Mouse (Mus musculus) cerebellum, adult 2 months (tissue): ENCODE measurements at regions not wholly inside any gene's neighbourhood (a gene's known extent, or its start where the extent isn't known, plus 50 kb on each side); places are given as distances from the start of the nearest gene placed in this dataset.

Experiments
- DNase-seq, 2 experiments: peaks; one replicate each; pipeline ENCODE4 v3.0.0; 2021
- H3K27ac ChIP-seq: fragments of 200-500 bp; 2 replicates; pipeline ENCODE4 v1.5.1; 2012; ENCODE audit warnings: low read length, control low read depth, inconsistent platforms; ENCODE audit not compliant: insufficient read depth
- H3K27me3 ChIP-seq: fragments of 200-500 bp; 2 replicates; pipeline ENCODE4 v1.6.1; 2012; ENCODE audit warnings: inconsistent platforms, mild to moderate bottlenecking, low read length, moderate library complexity; ENCODE audit not compliant: control insufficient read depth, insufficient read depth
- H3K4me1 ChIP-seq: fragments of 200-500 bp; 2 replicates; pipeline ENCODE4 v1.6.1; 2011; ENCODE audit warnings: low read length; ENCODE audit not compliant: control insufficient read depth, insufficient read depth
- H3K4me3 ChIP-seq: fragments of 200-500 bp; replicated peaks from 2 replicates; pipeline ENCODE3; 2011; ENCODE audit warnings: mild to moderate bottlenecking, low read depth, low read length, control low read depth; ENCODE audit not compliant: insufficient read depth
- CTCF ChIP-seq: fragments of 200-500 bp; IDR thresholded peaks from 2 replicates; pipeline ENCODE4 v1.5.1; 2011; ENCODE audit warnings: low read depth, mild to moderate bottlenecking, control low read depth, low read length, moderate library complexity, borderline replicate concordance; ENCODE audit not compliant: insufficient read depth
- POLR2A ChIP-seq: fragments of 200-500 bp; IDR thresholded peaks from 2 replicates; pipeline ENCODE4 v1.6.1; 2011; ENCODE audit warnings: low read length, control low read depth, borderline replicate concordance; ENCODE audit not compliant: insufficient read depth
- WGBS: fragments of 180-500 bp; shearing (Covaris S2); methylation state at CpG from one replicate; pipeline ENCODE4 v1.1.7; 2018; 5-methylcytosine and 5-hydroxymethylcytosine counted together

DNA sequence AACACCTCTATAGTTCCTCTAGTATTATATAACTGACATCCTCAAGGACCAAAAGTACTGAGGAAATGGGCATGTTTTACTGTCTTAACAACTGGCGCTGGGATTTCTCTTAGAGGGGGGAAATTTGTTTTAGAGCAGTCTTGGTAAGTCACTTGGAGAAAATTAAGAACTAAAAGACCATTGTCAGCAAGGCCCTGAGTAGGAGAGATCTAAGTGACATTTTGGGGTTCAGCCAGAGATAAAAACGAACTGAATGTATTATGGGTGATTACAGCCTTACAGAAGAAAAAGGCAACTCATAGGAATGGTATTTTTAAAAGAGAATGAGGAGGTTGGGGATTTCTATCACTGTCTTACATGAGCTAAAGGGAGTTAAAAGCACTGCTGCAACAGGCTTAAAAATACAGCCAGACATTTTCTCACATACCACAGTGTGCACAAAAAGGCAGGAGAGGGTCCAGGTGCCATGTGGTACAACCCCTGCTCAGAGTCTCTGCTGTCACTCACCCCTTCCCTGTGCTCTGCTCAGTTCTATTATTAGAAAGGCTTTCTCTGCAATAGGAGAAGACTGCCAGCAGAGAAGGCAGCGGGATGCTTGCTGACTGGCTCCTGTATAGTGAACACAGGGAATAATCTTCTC is 379.0 kb downstream of the Nsun3 start:
- DNase-seq, result peak in 1 of 2 experiments; percentile 1

DNA sequence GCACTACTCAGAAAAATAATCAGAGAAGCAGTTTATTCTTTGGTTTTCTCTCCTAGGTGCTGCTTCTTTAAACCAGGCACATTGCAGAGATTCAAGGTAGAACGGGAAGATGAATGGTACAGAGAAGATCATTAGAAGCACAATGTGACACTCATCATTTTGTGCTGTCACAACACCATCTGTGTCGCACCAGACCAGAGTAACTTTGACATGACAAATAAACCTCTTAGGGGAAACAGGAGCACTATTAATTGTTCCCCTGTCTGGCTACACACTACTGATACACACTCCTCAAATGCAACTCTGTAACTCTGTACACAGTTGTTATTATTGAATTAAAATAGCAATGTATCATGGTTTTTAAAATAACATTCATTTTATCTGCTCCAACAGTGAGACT is 380.2 kb downstream of the Nsun3 start:
- DNase-seq, result no peak
- TF ChIP-seq POLR2A, result no peak
- TF ChIP-seq CTCF, result no peak
- H3K4me3 ChIP-seq, result no peak overlapping the region
- H3K4me1 ChIP-seq, result no peaks in the 10 kb centered on the region
- 78% methylated on average over 2 of the region's 2 CpGs for WGBS
- H3K27me3 ChIP-seq, result no peaks in the 10 kb centered on the region
- no peak overlapping the region for H3K27ac ChIP-seq

More for the DNA sequence above, 379.0 kb downstream of the Nsun3 start:
- Histone ChIP-seq H3K4me1 (no peaks in the 10 kb centered on the region), H3K4me3 (no peak overlapping the region), H3K27me3 (no peaks in the 10 kb centered on the region), H3K27ac (no peak overlapping the region)
- WGBS, result 33% methylated on average over 3 of the region's 3 CpGs
- TF ChIP-seq POLR2A (no peak), CTCF (no peak)

GRCm38 (mm10) chr16:62357279-62357678 is 429.3 kb downstream of the Nsun3 start:
- H3K27ac ChIP-seq, result no peak overlapping the region
- H3K4me3 ChIP-seq, result no peak overlapping the region
- TF ChIP-seq CTCF, result no peak
- TF ChIP-seq POLR2A, result no peak
- DNase-seq, result no peak
- H3K4me1 ChIP-seq, result no peaks in the 10 kb centered on the region
- H3K27me3 ChIP-seq, result no peaks in the 10 kb centered on the region

DNA sequence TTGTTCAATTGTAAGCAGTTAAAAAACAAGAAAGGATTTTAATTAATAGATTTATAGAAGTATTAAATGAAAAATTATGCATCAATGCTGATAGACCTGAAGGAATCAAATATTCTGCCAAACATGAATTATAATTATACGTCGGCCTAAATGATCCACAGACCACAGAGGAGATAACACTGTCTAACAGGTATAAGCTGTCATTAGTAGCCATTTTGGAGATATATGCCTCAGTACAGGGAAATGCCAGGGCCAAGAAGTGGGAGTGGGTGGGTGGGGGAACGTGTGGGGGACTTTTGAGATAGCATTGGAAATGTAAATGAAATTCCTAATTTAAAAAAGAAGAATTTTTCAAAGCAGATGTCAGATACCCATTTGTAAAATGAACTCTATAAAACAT is 430.3 kb downstream of the Nsun3 start:
- DNase-seq, result no peak
- Histone ChIP-seq H3K27me3 (no peaks in the 10 kb centered on the region), H3K27ac (no peak overlapping the region), H3K4me3 (no peak overlapping the region), H3K4me1 (no peaks in the 10 kb centered on the region)
- 64% methylated on average over 3 of the region's 3 CpGs for WGBS
- TF ChIP-seq CTCF (no peak), POLR2A (no peak)

GRCm38 (mm10) chr16:62355830-62356270 is 430.8 kb downstream of the Nsun3 start:
- DNase-seq, result no peak
- Histone ChIP-seq H3K4me3 (no peak overlapping the region), H3K27ac (no peak overlapping the region), H3K27me3 (no peaks in the 10 kb centered on the region), H3K4me1 (no peaks in the 10 kb centered on the region)
- TF ChIP-seq CTCF, result no peak
- no peak for TF ChIP-seq POLR2A
- 19% methylated on average over 8 of the region's 8 CpGs for WGBS

- WGBS, result 29% methylated on average over 5 of the region's 5 CpGs
- DNase-seq, result no peak
- H3K4me1 ChIP-seq, result no peaks in the 10 kb centered on the region
- no peak for TF ChIP-seq CTCF
- no peak for TF ChIP-seq POLR2A
- H3K4me3 ChIP-seq, result no peak overlapping the region
- H3K27me3 ChIP-seq, result no peaks in the 10 kb centered on the region
- H3K27ac ChIP-seq, result no peak overlapping the region
Observed at GRCm38 (mm10) chr16:62327378-62328036, 459.1 kb downstream of the Nsun3 start.

- Histone ChIP-seq H3K4me1 (no peaks in the 10 kb centered on the region), H3K27ac (no peak overlapping the region), H3K27me3 (no peaks in the 10 kb centered on the region), H3K4me3 (no peak overlapping the region)
- DNase-seq, result no peak
- 36% methylated on average over 3 of the region's 3 CpGs for WGBS
- TF ChIP-seq CTCF (no peak), POLR2A (no peak)
Observed at GRCm38 (mm10) chr16:62325534-62326244, 460.9 kb downstream of the Nsun3 start.

- no peaks in the 10 kb centered on the region for H3K4me1 ChIP-seq
- DNase-seq, result no peak
- no peak overlapping the region for H3K27ac ChIP-seq
- H3K27me3 ChIP-seq, result no peaks in the 10 kb centered on the region
- no peak overlapping the region for H3K4me3 ChIP-seq
- 62% methylated on average over 1 of the region's 1 CpGs for whole genome bisulfite sequencing
- TF ChIP-seq POLR2A (no peak), CTCF (no peak)
Observed at GRCm38 (mm10) chr16:62322809-62323208, 463.8 kb downstream of the Nsun3 start.
